Mouse (Mus musculus) embryonic fibroblast, embryonic 13.5 days (primary cell): ENCODE data around the gene Cyth2.

Source experiments
- CTCF ChIP-seq: IDR thresholded peaks from 2 replicates; pipeline ENCODE4 v1.5.1; 2011; ENCODE audit warnings: mild to moderate bottlenecking, control low read depth, low read length, moderate library complexity, borderline replicate concordance; ENCODE audit not compliant: insufficient read depth
- POLR2A ChIP-seq: IDR thresholded peaks from 2 replicates; pipeline ENCODE4 v1.6.1; 2011; ENCODE audit warnings: low read depth, mild to moderate bottlenecking, control low read depth, low read length, moderate library complexity

DNA sequence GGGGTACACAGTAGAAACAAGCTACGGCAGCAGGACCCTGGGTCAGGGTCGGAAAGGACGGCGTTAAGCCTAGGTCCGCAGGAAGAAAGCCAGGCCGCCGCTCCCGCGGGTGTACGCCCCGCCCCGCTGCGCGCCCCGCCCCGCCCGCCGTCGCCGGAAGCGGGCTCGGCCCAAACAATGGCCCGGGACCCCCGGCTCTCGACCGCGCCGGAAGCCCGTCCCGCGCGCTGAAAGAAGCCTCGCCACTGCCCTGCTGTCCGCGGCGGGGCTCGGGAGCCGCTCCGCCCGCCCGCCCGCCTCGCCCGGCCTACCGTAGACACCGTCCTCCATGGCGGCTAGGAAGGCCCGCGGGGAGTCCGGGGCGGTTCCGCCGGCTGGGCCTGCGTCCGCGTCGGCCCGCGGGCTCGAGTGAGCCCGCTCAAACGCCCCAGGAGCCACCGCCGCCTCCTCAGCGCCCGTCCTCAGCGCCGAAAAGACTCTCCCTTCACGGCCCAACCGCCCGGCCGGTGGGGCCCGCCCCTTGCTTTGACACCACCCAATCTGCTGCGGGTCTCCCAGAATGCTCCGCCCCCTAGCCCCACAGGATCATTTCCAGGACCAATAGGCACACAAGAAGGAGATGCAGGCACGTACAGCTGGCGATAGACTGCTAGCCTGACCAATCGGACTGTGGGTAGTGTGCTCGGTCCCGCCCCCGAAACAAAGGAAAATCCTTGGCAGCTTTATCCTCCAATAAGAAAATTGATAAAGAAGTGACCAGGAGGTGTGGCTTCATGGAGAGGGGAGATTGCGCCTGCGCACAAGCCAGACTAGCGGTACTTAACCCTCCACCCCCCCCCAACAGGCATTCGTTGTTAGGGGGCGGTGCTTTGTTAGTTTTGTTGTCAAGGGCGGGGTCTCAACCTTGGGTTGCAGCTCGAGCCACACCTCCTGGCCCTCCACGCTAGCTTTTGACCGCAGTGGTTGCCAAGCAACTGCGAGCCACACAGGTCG lies at the start of gene Cyth2:
- TF ChIP-seq POLR2A (peak; percentile 80), CTCF (no peak)
